Comparison of ENCODE assay signal across 27 mouse cellular contexts in the genomic region with DNA sequence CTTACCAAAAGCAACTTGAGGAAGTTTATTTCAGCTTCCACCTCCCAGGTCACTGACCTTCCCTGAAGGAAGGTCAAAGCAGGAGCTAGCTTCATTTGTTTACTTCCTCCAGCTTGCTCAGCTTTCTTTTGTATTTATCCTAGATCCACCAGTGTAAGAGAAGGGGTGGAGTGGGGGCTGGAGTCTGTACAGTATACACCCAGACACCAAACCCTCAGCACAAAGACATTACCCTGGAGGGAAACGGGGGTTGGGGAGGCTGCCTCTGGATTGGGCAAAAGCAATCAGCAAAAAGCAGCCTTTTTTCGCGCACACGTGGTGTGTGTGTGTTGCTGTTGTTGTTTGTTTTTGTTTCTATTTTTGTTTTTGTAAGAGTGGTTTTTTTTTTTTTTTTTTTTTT. TPM values are rescaled to one million over a fixed set of nuclear protein-coding genes. Genes with fewer than 3 reads are reported as not detected.
DNase-seq lines count a peak whose midpoint lies in the region; ATAC-seq and TF ChIP-seq lines count a peak whose summit lies in the region.
"Had no signal": no experiment of that assay in that cellular context is flagged by ENCODE, and none has a peak within 500 bp of the region (broad histone marks: within the 10 kb centered on the region; RNA-seq: fewer than 3 reads in every experiment).

No protein-coding gene starts in this region.

- no peaks in the 10 kb centered on the region for H3K27me3 ChIP-seq in liver, postnatal 0 days (ENCODE audit: insufficient read depth, low read length)
- H3K27me3 ChIP-seq: embryonic facial prominence, embryonic 13.5 days; forebrain, embryonic 12.5 days; forebrain, embryonic 15.5 days; hindbrain, embryonic 12.5 days; hindbrain, embryonic 15.5 days; Patski had no signal

- H3K36me3 ChIP-seq in liver, postnatal 0 days (replicated peaks; ENCODE audit: insufficient read depth, low read length): no peaks in the 10 kb centered on the region
- H3K36me3 ChIP-seq: embryonic facial prominence, embryonic 10.5 days; embryonic facial prominence, embryonic 13.5 days; forebrain, embryonic 12.5 days; forebrain, embryonic 15.5 days; G1E; hindbrain, embryonic 12.5 days; hindbrain, embryonic 15.5 days had no signal

- no peak overlapping the region for H3K27ac ChIP-seq in liver, postnatal 0 days (ENCODE audit: low read depth)
- H3K27ac ChIP-seq: embryonic facial prominence, embryonic 10.5 days; embryonic facial prominence, embryonic 13.5 days; forebrain, embryonic 12.5 days; forebrain, embryonic 15.5 days; heart, adult 2 months; hindbrain, embryonic 12.5 days; hindbrain, embryonic 15.5 days had no signal

- no peak overlapping the region for H3K4me3 ChIP-seq in liver, postnatal 0 days (ENCODE audit: low read depth, low read length)
- H3K4me3 ChIP-seq: embryonic facial prominence, embryonic 10.5 days; embryonic facial prominence, embryonic 13.5 days; erythroblast, embryonic 14.5 days; forebrain, embryonic 12.5 days; forebrain, embryonic 15.5 days; heart, adult 2 months; hindbrain, embryonic 12.5 days; hindbrain, embryonic 15.5 days had no signal

- no peak for TF ChIP-seq EP300 in liver, postnatal 0 days (IDR thresholded peaks at IDR 0.05; ENCODE audit: low read depth)

- peaks cover 7% of the 10 kb centered on the region for H3K4me1 ChIP-seq in liver, postnatal 0 days (ENCODE audit: insufficient read depth)
- H3K4me1 ChIP-seq: embryonic facial prominence, embryonic 10.5 days; embryonic facial prominence, embryonic 13.5 days; forebrain, embryonic 12.5 days; forebrain, embryonic 15.5 days; hindbrain, embryonic 12.5 days; hindbrain, embryonic 15.5 days had no signal

- ATAC-seq in liver, postnatal 0 days: peak; percentile 20
- ATAC-seq: activated CD4-positive, CD25-positive, alpha-beta regulatory T cell, adult 4 months; forebrain, embryonic 15.5 days; Patski had no signal

- 63% methylated on average over 4 of the region's 4 CpGs for WGBS in liver, postnatal 0 days (ENCODE audit: insufficient replicate concordance)

- no peak overlapping the region for H3K4me2 ChIP-seq in liver, postnatal 0 days (ENCODE audit: low read depth, low read length)
- H3K4me2 ChIP-seq: embryonic facial prominence, embryonic 13.5 days; forebrain, embryonic 12.5 days; forebrain, embryonic 15.5 days; heart, embryonic 11.5 days; hindbrain, embryonic 12.5 days; hindbrain, embryonic 15.5 days had no signal

- TF ChIP-seq CTCF in liver, postnatal 0 days (IDR thresholded peaks at IDR 0.05; ENCODE audit: low read depth): no peak

- H3K9me3 ChIP-seq in liver, postnatal 0 days (ENCODE audit: low read length): no peaks in the 10 kb centered on the region
- H3K9me3 ChIP-seq: embryonic facial prominence, embryonic 10.5 days; embryonic facial prominence, embryonic 13.5 days; forebrain, embryonic 12.5 days; forebrain, embryonic 15.5 days; G1E; hindbrain, embryonic 12.5 days; hindbrain, embryonic 15.5 days had no signal

- DNase-seq in heart, adult 11 months: peak; percentile 53
- DNase-seq in heart, adult 8-10 months (ENCODE audit: low spot score): no peak
- DNase-seq in liver, postnatal 0 days: no peak
- DNase-seq in liver: no peak
- peak; percentile 87 for DNase-seq in R1 (ENCODE audit: low read depth, low spot score)
- DNase-seq in urinary bladder, postnatal 4 days (ENCODE audit: low spot score in 2 of 2): no peak
- DNase-seq in adipocyte (ENCODE audit: low spot score): no peak
- DNase-seq: cerebellum, adult 2 months; cerebellum, adult 9-11 months; cerebellum, postnatal 36 days; embryo, embryonic 11 days; gastrocnemius, postnatal 25 days; heart, adult 2 months had no signal

- H3K9ac ChIP-seq in liver, postnatal 0 days (replicated peaks): no peak overlapping the region
- H3K9ac ChIP-seq: embryonic facial prominence, embryonic 13.5 days; forebrain, embryonic 12.5 days; forebrain, embryonic 15.5 days; hindbrain, embryonic 12.5 days; hindbrain, embryonic 15.5 days had no signal

RNA-seq across cellular contexts. Expression of a gene that starts 5.0 kb away (rescaled TPM):
- total RNA-seq in heart, adult 8-10 months (2022): not detected
- polyA plus RNA-seq in liver, postnatal 0 days (2015; fragmentation: Nextera tagmentation; extraction: Ambion mirVana): 0.71 and 0.96 TPM in 2 replicates
- total RNA-seq: adrenal gland, adult 18-20 months; gastrocnemius, adult 8-10 months; gastrocnemius, postnatal 25 days; heart, adult 2 months; heart, postnatal 25 days had no signal
- polyA plus RNA-seq: activated CD4-positive, CD25-positive, alpha-beta regulatory T cell, adult 4 months; erythroblast, embryonic 14.5 days; hindbrain, embryonic 12.5 days; Patski had no signal

RNA-seq across cellular contexts. Expression of a gene that starts 33.1 kb away (rescaled TPM):
- total RNA-seq in heart, adult 8-10 months (2022): 10 to 100 TPM; 14.9 to 16.4 (median 15.7) TPM
- polyA plus RNA-seq in liver, postnatal 0 days (2015; fragmentation: Nextera tagmentation; extraction: Ambion mirVana): 3.9 and 4.1 TPM in 2 replicates

Comparison
In these comparisons a context has a peak if more than half of its experiments do, and no peak if none do; other contexts are left out.
1. DNase-seq: peak in heart, adult 11 months (single experiment) and R1 (single experiment); none in heart, adult 8-10 months (single experiment), liver, postnatal 0 days (single experiment), liver (single experiment), urinary bladder, postnatal 4 days (0 of 2) and adipocyte (single experiment).